Mouse (Mus musculus) left cerebral cortex, postnatal 25 days (tissue): Measurements from ENCODE around the gene Sgta. TPM values are rescaled to one million over a fixed set of nuclear protein-coding genes. Genes with fewer than 3 reads are reported as not detected.
A peak's percentile ranks its signal among the peaks of the same experiment; 100 is the strongest.

Experiments
- DNase-seq, 2 experiments: peaks; one replicate each; pipeline ENCODE4 v3.0.0; 2022; ENCODE audit warnings: low spot score in 2 of 2, mixed read lengths in 1 of 2
- intact Hi-C: fragments of 180-260 bp; cut with DNase I; formaldehyde crosslinking; loops from one replicate; pipeline ENCODE4 v1.15.1; 2025
- total RNA-seq, 2 experiments: library from RNA; stranded (reverse); gene quantifications; 2 replicates each; pipeline ENCODE4 v1.2.3; 2021

Gene Sgta
- total RNA-seq, 2 experiments from 2014 or later = 159 to 169 TPM

DNA sequence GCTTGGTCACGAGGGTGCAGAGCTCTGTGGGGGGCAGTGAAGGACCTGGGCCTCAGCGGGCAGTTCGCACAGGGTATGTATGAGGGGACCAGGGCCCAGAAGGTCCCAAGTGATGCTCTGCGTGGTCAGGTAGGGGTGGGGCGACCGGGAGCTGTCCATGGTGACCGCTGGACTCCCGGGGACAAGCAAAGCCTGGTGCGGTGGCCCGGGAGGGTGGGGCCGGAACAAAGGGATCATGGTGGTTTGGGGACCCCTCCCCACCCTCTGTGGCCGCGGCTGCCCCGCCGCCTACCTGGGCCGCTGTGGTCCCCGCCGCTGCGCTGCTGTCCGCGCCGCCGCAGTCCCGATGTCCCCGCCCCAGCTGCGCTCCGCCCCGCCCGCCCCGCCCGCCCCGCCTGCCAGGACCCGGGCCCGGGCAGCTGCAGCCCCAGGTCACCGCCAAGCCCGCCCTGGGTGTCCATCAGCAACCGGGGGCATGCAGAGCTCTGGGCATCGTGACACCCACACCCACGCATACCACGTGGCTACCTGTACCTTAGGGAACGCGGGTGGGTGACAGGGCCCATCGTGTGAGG is 34.8 kb downstream of the Sgta start:
- intact Hi-C loops = no loop called here
- no peak for DNase-seq

DNA sequence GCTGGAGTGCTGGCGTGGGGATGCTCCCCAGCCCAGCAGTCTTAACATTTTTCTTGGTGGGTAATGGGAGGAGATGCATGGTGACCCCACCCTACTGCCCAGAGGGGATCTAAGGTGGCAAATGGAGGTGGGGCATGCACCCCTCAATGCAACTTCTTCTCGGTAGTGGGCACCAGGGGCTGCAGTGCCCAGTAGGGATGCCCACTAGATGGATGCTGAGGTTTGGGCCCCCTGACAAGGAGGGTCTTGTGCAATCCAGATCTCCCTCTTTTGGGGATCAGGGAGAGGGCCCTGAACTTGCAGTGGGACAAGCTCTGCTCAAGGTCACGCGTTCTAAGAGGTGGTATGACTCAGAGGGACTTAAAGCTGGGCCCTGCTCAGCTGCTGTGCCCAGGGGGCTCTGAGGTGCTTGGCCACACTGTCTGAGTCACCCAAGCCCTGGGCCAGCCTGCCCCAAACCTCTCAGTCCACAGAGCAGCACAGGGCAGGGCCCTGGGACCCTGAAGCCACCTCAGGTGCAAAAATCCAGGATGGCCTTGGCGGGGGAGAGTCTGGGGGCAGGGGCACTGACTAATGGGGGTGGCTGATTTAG is 35.5 kb downstream of the Sgta start:
- intact Hi-C loops = no loop called here

DNA sequence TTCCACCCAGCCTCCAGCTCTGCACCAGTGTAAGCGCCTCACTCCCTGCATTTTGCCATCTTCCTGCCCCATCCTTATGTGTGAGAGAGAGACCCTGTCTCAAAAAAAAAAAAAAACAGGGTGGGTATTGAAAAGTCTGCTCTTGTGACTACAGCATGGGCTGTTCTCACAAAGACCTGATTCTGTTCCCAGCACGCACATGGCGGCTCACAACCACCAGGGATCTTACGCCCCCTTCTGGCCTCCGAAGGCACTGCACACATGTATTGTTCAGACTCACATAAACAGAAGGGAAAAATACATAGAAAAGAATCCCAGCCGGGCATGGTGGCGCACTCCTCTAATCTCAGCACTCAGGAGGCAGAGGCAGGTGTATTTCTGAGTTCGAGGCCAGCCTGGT is 37.2 kb downstream of the Sgta start:
- intact Hi-C loops = no loop called here
- DNase-seq = no peak

More for the DNA sequence above, 35.5 kb downstream of the Sgta start:
- DNase-seq = no peak

DNA sequence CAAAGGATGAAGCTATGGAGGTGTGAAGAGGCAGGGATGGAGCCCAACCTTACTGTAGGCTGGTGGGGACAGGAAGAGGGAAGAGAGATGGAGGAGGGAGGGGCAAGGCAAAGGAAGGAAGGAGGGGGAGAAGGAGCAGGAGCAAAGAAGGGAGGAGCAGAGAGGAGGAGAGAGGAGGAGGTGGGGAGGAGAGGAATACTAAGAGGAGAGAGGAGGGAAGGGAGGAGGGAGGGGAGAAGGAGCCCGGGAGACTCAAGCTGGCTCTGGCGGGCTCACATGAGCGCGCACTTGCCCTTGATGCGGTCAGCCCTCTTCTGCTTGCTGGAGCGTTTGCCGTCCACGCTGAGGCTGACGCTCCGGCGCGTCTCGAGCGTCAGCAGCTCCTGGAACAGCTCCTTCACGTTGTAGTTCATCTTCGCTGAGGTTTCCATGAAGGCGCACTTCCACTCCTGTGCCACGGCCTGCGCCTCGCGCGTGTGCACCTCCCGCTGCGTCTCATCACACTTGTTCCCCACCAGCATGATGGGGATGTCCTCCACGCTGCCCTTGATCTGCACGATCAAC is 38.4 kb downstream of the Sgta start:
- DNase-seq = peak in 1 of 2 experiments; percentile 51
- intact Hi-C loops = loop anchor here (2.0 kb wide), 1 partner anchor 21 kb away; no protein-coding TSS in a partner anchor

DNA sequence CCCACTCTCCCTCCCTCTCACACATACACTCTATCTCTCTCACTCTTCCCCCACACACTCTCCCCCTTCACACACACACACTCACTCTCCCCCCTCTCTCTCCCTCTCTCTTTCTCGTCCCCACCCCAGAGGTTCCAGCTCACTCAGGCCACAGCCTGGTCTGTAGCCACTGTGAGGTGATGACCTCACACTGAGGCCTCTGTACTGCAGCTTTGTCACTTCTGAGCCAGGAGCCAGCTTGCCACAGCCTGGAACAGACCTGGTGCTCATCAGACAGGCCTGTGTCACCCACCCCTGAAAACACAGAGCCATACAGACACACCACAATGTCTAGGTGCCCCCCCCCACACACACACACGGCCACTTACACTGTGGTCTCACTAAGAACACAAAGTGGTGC is 39.8 kb downstream of the Sgta start:
- intact Hi-C loops = loop anchor here (2.0 kb wide), 1 partner anchor 19 kb away; no protein-coding TSS in a partner anchor
- no peak for DNase-seq

DNA sequence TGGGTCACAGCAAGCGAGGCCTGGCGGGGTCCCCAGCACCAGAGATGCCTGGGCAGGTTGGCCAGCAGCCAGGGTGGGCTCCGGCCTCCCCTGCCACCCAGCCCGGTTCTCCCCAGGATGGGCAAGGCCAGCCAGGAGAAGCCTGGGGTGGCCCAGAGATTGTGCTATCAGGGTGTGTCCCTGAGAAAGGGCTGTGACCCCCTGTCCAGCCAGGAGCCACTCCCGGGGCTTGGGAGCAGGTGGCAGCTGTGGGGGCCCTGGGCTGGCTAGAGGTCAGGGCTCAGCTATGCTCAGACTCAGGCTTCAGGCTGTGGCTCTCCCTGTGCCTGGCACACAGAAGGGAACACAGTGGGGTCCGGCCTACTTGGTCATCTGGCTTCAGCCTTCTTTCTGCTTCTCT is 40.3 kb downstream of the Sgta start:
- no peak for DNase-seq
- intact Hi-C loops = loop anchor here (2.0 to 5.0 kb wide), 2 partner anchors 19 to 63 kb away; no protein-coding TSS in a partner anchor

DNA sequence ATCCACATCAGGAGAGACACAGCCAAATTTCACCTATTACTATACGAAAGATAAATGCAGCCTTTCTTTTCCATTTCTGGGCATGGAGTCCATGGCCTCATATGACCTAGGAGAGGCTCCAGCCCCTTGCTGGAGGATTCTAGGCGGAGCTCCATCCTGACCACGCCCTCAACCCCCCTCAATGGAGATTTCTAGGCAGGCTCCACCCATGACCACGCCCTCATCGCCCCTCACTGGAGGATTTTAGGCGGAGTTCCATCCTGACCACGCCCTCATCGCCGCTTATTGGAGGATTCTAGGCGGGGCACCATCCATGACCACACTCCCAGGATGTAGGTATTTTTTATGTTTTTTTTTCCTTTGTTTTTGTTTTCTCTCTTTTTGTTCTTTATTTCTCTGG is 41.7 kb downstream of the Sgta start:
- no peak for DNase-seq
- intact Hi-C loops = loop anchor here (5.0 kb wide), 1 partner anchor 64 kb away; no protein-coding TSS in a partner anchor

DNA sequence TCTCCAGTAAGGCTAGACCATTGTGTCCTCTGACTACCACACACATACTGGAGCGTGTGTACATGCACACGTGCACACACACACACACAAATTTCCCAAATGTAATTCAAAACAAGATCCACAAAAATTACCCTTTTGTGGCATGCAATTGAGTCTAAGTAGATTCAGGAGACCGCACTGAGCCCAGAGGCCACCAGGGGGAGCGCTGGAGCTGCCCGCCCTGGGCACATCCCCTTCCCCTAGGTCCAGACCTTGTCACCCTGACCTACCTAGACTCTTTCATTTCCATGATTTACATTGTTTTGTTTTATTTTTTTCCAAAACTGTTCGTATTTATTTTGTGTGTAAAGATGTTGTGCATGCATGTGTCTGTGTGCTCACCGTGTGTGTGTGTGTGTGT is 43.3 kb downstream of the Sgta start:
- DNase-seq = no peak
- intact Hi-C loops = loop anchor here (5.0 kb wide), 1 partner anchor 66 kb away; no protein-coding TSS in a partner anchor

DNA sequence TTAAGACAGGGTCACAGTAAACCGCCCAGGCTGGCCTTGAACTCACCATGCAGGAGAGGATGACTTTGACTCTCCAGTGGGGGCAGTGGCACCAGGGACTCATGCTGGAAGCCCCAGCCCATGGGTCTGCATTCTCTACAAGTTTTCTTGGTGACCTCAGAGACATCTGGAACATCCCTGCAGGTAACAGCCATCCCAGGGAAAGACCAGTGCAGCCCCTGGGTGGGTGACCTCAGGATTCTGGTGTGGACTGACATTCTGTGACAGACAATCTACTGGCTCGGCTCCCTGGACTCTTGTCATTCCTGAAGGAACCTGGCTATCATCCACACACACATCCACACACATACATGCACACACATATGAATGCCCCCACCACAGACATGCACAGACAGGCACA is 44.3 kb downstream of the Sgta start:
- intact Hi-C loops = loop anchor here (5.0 kb wide), 1 partner anchor 67 kb away; no protein-coding TSS in a partner anchor
- DNase-seq = no peak

DNA sequence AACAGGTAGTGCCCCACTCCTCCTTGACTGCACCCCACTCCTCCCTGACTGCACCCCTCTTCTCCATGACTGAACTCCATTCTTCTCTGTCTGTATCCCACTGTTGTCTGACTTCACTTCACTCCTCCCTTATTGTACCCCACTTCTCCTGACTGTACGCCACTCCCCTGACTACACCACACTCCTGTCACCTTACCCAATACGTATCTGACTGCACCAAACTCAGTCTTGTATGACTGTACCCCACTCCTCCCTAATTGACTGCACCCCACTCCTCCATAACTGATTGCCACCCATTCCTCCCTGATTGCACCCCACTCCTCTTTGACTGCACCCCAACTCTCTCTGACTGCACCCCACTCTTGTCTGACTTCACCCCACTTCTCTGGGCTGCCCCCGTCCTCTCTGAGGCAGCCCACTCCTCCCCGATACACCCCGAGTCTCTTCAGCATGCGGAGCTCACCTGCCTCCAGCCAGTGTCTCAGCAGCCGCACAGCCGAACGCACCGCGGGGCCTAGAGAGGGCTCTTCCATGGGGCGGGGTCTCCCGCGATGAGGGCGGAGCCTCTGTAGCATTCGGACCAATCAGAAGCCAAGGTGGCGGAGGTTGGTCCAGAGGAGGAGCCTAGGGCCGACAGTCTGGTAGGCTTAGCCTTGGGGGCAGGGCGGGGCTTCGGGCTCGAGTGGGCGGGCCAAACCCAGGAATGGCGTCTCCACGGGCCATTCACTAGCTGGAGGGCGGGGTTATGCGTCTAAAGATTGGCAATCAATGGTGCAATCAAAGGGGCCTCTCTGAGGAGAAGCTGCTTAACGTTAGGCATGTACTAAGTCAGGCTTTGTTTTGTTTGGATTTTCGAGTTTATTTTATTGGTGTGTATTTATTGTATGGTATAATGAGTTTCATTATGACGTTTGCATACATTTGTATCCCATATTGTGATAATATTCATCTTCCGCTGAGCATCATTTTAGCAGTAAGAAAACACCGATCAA is 45.3 kb downstream of the Sgta start, which contains the start of gene Gng7:
TSS of gene Gng7 (minus strand) at position 553 of the 992 bp plus-strand sequence.
- intact Hi-C loops = loop anchor here (5.0 kb wide), 1 partner anchor 68 kb away; no protein-coding TSS in a partner anchor
- DNase-seq = peak; percentile 94 to 97

DNA sequence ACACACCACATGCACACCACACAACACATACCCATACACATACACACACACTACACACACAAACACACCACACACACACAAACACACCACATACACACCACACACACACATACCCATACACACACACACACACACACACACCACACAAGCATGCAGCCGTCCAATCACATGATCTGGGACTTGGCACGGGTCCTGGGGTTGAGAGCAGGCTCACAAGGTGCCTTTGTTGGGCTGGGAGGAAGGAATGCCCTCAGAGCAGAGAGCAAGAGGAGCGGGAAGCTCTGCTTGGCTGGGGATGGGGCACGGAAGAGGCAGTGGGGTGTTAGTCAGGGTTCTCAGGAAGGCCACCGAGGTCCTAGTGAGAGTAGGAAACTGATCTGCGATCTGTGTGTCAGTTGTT is 49.1 kb downstream of the Sgta start:
- intact Hi-C loops = no loop called here
- DNase-seq = no peak

DNA sequence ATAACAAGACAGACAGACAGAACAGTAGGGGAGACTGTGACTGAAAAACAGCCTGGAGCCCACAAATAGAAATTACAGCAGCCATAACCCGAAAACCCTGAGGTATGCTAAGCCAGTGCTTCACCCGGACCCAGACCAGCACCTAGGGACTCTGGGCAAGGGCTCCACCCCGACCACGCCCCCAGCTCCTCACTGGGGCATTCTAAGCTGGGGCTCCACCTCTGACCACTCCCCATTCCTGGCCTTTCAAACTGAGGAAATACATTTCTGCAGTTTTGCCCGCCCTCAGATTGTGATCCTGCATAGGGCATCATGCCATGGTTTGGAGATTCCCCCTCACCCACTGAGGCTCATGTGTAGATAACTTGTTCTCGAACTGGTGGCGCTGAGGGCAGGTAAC is 52.7 kb downstream of the Sgta start:
- no peak for DNase-seq
- intact Hi-C loops = no loop called here

DNA sequence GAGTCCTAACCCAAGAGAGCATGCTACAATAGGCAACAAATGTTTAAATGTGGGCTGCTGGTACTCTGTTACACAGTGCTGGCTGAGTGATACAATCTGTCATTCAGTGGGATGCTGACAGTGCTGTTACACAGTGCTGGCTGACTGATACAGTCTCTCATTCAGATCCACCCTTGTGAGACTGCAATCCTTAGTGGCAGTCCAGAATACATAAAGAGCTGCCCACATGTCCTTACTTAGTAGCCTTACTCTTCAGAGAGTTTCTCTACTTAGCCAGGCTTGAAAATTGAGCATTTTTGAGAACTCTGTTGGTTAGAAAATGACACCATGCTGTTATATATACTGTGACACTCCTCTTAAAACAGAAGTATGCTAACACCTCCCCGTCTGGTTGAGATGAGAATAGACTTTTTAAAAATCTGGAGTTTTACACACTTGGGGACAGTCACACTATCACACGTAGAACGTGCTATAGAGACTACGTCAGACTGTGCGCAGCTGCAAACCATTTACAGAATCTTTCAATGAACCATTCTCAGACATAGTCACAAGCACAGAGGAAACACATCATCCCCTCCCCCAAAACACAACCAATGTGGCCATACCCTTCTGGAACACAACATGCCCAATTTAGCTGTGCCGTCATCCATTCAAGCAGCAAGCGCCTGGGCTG is 53.8 kb downstream of the Sgta start:
- peak in 1 of 2 experiments; percentile 92 for DNase-seq
- intact Hi-C loops = no loop called here

DNA sequence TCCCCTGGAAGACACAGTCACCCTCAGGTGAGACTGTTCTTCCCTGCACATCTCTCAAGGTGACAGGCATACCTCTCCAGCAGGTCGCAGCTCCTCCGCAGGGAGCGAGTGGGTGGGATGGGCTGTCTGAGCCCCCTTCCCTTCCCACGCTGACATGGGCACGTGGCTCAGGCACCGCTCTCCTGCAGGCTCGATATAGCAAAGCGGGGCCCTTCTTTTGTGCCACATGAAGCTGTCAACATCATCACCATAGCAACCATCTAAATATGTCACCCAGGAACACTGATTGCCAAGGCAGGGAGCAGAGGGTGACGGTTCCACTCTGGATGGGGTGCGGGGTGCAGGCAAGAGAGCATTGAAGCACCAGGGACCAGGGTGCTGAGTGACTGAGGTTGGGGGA is 58.8 kb downstream of the Sgta start:
- intact Hi-C loops = loop anchor here (2.0 kb wide), 2 partner anchors 20 to 82 kb away; no protein-coding TSS in a partner anchor
- DNase-seq = peak; percentile 67 to 76

DNA sequence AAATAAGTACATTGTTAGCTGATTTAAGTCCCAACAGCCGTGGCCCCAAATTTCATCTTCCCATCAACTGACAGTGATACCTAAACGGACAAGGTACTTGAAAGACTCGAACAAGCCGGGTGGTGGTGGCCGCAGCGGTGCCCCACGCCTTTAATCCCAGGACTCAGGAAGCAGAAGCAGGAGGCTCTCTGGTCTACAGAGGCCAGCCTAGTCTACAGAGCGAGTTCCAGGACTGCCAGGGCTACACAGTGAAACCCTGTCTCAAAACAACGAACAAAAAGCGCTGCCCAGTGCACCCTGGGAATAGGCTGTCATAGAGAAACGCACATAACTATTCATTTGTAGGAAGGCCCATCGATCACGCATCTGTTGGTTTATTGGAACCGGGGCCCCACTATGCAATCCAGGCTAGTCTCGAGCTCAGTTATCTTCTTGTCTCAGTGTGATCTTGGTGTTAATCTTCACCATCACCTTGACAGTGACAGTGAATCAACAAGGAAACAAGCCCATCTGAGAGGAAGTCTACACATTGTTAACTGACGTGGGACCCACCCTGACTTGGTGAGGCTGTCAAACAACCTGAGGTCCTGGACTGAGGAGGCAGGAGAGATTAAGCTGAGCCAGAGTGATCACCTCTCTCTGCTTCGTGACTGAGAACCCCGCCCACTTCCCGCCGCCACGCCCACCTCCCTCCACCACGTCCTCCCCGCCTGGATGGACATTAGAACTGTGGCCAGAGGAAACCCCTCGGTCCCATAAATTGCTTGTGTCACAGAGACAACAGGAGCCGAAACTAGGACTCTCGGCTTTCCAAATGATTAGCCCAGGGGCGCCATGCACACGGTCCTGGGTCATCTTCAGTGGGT is 59.6 kb downstream of the Sgta start:
- no peak for DNase-seq
- intact Hi-C loops = loop anchor here (2.0 kb wide), 2 partner anchors 20 to 82 kb away; no protein-coding TSS in a partner anchor

DNA sequence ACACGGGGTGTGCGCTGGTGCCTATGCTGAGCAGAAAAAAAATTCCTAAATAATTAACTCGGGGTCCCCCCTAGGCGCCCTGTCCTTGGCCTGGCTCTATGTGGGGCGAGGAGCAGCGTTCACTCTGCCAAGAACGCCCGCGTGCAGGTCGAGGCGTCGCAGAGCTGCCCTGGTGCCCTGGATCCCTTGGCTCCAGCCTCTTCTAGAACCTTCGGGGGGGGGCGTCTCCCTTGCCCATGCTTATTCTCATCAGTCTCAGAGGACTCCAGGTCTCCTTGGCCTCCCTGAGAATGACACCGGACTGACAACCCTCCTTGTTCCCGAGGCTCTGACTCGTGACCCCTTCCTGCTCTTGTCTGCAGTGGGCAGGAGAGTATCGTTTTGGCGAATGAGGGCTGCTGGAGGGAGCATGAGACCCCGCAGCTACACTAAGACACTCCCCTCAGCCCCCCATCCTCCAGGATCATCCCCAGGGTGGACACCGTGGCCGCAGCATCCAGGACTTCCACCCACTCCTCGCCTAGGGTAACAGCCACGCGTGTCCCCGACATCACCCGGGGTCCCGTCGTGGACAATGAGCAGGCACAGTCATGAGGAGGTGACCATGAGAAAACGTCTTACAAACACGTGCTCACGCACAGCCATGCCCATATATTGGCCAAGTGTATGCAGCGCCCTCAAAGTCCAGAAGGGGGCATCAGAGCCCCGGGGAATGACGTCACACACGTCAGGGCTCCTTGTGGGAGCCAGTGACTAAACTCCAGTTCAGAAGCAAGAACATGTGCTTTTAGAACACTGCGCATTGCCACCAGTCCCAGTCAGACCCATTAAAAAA is 60.4 kb downstream of the Sgta start:
- peak; percentile 88 to 94 for DNase-seq
- intact Hi-C loops = loop anchor here (1.0 to 5.0 kb wide), 5 partner anchors 21 to 242 kb away; partner anchors contain the start of gene Dot1l

DNA sequence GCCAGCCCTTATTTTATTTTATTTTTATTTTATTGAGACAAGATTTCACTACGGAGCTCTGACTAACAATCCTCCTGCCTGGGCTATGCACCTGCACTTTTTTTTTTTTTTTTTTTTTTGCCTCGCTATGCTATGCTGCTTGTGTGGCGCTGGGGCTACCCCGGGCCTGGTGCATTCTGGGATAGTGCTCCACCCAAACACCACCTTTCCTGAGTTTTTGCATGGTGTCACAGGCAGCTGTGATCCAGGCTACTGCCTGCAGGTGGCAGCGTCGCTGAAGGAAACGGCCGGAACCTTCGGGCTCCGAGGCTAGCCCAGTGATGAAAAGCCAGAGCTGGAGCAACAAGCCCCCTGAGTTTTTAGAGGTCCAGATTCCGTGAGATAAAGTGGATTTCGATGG is 61.2 kb downstream of the Sgta start:
- peak in 1 of 2 experiments; percentile 79 for DNase-seq
- intact Hi-C loops = loop anchor here (1.0 to 5.0 kb wide), 3 partner anchors 43 to 241 kb away; partner anchors contain the start of gene Dot1l
